Mouse (Mus musculus) CH12F3 (cell line): ENCODE measurements around the gene Fam210b.
"Not testable (repeated sequence)": the region's sequence is repeated elsewhere in the genome, so short reads cannot be mapped to it uniquely, and the experiment has no call there.

Experiments used
- in situ Hi-C: fragments of 300-500 bp; cut with MboI; formaldehyde crosslinking; loops from 2 replicates; pipeline ENCODE4 v1.14.3; 2020; ENCODE audit warnings: low sequenced_read_pairs

The Fam210b gene

DNA sequence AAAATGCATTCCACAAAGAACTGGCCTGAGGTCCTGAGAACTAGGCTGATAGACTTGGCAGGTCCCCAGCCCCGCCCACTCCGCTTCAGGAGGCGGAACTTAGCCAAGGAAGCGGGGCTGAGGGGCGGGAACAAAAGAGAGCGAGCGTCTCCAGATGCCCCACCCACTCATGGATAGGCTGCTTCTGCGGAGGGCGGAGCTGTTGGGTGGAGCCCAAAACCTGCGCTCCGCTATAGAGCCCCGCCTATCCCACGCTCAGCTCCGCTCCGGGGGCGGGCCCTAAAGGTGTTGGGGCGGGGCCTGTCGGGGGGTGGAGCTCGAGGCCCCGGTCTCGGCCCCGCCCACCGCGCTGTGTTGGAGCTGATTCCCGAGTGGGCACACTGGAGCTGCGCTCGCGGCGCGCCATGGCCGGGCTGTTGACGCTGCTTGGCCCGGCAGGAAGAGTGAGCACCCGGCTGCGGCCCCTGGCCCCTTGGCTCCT, at the start of gene Fam210b:
Gene Fam210b (plus strand): TSS at position 308 of the 481 bp plus-strand sequence.
- in situ Hi-C loops, result no loop called here

DNA sequence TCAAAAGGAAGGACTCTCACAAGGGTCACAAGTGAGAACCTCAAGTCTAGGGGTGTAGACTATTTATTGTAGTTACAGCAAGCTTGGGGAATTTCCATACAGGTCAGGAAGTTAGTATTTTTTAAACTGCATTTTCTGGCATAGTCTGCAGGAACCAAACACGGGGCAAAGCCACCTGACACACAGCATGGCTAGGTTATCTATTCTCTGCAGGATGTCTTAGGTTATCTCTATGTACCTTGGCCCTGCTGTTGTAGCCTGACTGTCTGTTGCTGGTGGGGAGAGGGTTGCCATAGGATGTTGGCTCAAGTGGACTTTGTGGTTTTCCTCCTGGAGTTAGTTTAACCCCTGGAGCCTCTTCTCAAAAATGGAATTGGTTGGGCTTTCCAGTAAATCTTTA, 47.3 kb upstream of the Fam210b start:
- in situ Hi-C loops, result no loop called here

DNA sequence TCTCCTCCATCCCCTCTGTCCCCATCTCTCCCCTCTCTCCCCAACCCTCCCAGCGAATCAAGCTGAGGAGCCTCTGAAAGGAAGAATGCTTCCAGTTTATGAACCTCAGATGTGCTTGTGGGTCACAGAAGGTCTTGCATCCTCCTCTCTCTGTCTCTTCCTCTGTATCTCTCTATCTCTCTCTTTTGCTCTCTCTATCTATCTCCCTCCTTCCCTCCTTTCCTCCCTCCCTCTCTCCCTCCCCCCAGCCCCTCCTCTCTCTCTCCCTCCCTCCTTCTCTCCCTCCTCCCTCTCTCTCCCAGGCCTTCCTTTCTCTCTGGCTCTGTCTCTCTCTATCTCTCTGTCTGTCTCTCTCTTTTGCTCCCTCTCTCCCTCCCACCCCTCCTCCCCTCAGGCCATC, 46.8 kb upstream of the Fam210b start:
- in situ Hi-C loops, result no loop called here

DNA sequence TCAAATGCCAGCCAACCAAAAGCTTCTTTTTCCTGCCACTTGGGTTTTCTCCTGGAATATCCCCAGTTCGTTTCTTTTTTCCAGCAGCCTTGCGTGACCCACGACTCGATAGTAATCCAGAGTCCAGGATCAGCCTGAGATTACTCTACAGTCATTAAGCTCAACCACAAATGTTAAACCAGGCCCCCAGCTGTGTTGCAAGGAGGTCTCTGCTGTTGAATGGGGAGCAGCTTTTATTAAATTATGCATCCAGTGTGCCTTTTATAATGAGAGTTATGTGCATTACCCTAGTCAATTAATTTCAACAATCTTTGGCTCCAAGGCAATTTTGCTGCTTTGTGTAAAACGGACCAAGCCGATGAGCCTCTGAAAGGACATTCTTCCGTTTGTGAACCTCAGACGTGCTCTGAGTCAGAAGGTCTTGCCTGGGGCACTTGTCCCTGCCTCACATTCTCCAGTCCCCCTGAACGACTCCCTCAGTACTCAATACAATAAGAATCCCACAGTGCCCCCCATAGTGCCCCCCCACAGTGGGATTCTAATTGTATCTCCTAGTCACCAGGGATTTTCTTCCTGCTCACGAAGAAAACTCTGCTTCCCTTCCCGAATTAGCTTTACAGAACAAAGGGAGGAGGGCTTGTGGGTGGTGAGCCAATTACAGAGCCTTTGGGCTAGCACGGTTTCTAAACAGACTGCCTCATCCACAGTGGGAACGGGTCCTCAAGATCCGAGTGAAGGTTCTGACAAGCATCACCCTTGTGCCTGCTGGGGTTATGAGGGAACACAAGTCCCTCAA, 46.0 kb upstream of the Fam210b start:
- in situ Hi-C loops, result no loop called here

DNA sequence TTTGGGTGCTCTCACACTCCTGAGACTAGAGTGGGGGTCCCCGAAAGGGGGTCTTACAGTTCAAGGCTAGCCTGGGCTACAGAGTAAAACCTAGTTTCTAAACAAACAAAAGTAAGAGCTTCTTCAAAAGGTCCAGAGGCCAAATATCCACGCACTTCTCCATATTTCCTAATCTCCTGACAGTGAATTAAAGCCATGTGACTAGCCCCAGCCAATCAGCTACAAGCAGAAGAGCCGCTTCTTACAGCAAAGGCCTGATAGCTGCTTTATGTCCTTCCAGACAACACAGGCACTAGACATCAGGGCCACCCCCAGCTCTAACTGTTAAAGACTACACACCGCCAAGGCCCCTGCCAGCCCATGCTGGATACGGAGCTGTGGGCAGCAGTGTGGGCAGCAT, 43.0 kb upstream of the Fam210b start:
- in situ Hi-C loops, result no loop called here

DNA sequence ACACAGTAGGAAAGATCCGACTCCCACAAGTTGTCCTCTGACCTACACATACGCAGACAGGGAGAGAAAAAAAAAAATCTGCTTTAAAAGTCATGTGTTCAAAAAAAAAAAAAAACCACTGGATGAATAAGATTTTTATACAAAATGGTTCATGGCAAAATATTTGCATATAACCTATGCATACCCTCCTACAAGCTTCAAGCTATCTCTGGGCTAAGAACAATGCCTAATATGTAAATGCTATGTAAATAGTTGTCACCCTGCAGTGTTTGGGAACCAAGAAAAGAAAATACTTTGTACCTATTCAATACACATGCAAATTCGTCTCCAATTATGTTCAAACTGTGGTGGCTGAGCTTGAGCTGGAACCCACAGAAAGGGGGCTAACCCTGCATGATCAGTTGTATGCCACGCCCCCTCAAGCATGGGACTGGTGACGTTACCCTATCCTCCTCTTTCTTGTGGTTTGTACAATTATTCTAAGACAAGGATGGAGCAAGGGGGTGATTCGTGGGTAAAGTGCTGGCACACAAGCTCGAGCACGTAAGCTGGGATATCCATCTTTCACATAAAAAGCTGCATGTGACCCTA, 41.2 kb upstream of the Fam210b start:
- in situ Hi-C loops, result no loop called here

DNA sequence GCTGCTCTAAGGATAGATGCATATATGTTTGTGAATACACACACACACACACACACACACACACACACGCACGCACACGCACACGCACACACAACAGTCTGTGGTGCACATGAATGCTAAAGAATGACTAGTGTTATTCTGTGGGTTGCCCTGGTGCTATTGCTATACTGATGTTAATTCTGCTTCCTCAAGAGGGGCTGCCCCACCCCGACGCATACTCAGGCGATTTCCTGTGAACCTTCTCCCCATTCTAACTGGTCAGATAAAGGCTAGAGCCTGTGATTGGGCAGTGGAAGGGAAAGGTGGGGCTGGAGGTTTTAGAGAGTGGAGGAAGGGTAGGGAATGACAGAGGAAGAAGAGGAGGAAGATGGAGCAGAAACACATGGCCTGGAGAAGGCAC, 39.8 kb upstream of the Fam210b start:
- in situ Hi-C loops, result not testable (repeated sequence)

DNA sequence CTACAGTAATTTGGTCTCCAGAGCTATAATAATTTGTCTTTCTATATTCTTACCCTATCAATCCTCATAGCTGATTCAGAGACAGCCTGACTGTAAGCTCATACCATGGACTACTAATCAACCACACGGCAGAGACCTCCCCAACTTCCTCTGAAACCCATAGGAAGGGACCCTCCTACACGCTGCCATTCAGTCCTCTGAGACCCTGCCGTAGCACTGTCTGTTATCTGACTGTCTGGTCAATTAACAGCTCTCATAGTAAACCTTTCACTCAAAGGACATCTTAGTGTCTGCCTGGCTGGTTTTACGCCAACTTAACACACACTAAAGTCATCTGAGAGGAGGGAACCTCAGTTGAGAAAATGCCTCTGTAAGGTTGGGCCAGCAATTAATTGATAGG, 38.8 kb upstream of the Fam210b start:
- in situ Hi-C loops, result no loop called here

DNA sequence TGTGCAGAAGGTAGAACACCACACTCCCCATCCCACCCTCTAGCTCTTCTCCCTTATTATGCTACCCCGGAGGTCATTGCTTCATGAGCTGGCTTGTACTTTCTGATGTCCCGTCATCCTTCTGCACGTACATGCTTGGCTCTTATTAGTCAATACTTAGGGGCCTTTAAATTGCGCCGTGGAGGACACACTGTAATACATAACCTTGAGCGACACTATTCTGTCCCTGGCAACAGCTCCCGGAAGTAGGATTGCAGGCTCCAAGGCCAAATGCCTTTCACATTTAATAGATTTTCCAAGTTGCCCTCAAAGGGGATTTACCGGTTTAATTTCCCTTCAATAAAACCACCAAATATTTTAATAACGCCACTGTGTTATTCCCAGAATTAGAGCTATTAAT, 33.6 kb upstream of the Fam210b start:
- in situ Hi-C loops, result no loop called here

DNA sequence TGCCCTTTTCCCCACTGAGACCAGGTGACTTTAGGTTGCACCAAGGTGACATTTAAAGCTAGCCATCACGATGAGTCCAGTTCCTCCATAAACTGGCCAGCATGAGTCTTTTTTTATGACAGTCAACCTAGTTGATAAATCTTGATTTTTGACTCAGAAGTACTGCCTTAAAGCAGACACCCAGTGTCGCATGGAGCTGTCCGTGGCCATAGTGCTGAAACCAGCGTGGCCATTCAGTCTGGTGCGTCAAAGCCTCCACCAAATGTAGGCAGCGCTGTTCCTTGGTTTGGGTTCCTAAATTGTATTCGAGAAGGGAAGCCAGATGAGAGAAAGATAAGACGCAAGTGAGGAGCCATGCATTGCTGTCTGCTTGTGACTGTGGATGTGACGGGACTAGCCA, 24.5 kb upstream of the Fam210b start:
- in situ Hi-C loops, result loop anchor here (10.0 kb wide), 1 partner anchor 96 kb away; no protein-coding TSS in a partner anchor

DNA sequence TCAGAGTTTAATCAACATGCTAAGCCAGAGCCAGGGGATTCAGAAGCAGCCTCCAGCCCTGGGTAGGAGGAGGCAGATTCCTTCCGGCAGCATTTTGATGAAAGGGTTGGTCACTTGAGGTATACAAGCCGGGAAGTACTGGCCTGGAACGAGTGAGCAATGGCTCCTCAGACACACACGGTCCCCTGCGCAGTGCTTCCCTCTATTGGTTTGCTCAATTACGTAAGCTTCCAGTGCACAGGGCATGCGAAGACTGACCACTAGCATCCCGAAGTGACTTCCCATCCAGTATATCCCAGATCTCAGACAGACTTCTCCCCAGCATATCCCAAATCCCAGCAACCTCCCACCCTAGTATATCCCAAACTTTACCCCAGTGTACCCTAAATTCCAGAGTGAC, 17.1 kb upstream of the Fam210b start:
- in situ Hi-C loops, result loop anchor here (10.0 kb wide), 1 partner anchor 103 kb away; no protein-coding TSS in a partner anchor

DNA sequence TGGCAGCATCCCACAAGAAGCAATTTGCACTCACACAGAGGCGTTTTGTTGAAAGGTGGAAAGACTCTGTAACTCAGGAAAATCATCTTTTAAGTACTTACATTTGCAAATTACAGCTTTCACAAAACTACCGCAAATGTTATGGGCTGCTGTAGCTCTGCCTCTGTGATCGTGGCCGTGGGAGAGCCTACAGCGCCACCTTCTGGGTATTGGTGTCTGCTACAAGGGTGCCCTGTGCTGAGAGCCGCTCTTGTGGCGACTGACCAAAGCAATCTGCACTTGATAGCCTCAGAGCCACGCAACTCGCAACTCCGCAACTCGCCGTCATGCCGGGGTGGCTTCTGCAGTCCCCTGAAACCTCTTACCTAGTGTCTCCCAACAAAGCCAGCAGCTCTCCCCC, 16.2 kb upstream of the Fam210b start:
- in situ Hi-C loops, result loop anchor here (10.0 kb wide), 1 partner anchor 104 kb away; no protein-coding TSS in a partner anchor

DNA sequence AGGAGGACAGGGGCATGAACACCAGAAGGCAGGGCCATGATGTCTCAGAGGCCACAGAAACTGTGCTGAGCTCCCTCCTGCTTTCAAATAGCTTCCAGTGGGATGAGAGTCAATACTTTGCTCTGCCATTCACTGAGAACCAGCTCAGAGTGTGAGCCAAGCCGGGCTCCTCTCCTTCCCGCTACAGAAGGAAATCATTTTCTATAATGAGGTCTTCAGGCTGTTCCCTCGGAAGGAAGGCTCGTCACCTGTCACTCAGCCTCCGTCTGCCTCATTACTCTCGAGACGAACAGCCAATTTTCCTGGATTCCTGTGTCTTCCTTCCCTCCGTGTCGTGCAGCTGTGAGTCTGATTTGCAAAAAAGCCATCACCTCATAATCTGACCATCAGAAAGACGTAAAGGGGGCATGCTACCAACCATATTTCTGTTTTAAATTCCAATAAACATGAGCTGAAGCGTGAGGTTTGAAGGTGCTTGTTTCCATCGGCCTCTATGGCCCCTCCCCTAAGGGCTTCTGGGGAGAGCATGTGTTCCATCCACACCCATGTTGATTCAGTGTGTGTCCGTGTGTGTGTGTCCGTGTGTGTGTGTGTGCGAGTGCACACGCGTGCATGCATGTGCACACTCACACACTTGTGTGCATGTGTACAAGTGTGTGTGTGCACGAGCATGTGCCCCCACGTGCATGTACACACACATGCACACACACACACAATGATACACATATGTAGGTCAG, 7.0 kb upstream of the Fam210b start:
- in situ Hi-C loops, result no loop called here

DNA sequence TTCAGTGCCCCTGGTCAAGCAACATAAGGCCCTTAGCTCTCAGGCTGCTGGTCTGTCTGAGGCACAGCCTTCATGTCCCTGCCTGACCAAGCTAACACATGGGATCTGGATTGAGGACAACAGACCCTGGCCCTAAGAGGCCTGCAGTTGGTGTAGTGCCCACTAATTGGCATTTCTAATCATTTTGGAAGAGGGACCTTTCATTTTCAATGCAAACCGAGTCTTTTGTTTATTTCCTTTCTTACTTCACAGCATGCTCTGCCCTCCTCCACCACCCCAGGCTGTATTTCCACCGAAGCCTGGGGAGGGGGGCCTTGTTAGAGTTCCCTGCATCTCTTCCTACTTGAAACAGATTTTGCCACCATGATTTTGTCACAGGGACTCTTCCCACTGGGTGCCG, 4.4 kb upstream of the Fam210b start:
- in situ Hi-C loops, result no loop called here

DNA sequence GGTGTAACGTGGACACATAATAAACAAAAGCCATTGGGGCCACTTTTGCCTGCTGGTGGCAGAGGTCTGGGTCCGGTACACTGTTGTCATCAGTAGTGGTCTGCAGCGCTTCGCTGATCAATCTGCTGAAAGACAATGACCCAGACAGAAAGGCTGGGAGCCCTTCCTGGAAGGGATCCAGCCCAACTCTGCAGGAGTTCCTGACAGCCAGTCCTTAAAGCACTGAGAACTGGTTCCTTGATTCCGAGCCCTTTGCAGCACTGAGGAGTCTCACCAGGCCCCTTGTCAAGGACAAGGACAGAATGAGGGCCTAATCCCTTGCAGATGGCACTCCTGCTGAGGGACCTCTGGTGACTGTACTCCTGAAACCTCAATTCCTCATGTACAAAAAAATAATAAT, 3.8 kb upstream of the Fam210b start:
- in situ Hi-C loops, result no loop called here

DNA sequence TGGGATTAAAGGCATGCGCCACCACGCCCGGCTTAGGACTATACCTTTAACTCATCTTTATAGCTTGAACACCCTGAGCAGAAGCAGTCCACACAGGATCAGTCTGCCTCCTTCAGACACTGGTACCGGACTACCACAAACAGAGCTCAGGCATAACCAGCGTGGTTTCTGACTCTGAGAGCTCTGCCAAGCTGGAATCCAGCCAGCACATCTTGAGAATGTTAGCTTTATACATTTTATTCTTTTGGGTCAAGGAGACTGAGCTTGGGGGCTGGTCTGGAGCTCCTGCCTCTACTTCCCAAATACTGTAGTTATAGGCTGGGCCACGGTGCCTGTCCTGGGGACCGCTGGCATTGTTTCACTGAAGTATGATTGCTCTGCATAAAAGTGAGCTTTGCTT, 1.6 kb upstream of the Fam210b start:
- in situ Hi-C loops, result no loop called here

DNA sequence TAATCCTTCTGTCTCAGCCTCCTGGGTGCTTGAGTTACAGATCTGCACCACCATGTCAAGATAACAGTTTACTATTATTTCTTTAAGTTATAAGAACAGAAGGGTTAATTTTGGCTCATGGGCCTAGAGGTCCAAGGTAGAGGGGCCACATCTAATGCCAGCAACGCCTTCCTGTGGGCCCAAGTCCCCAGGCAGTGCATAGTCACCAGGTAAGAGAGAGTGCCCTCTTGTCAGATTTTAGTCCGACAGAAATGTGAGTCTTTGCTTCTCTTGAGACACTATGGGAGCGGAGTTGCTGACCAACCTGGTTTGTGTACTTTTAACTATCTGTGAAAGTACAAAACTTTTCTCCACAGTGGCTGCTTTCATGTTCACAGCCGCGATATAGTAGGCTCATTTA, 696 bp upstream of the Fam210b start:
- in situ Hi-C loops, result no loop called here

DNA sequence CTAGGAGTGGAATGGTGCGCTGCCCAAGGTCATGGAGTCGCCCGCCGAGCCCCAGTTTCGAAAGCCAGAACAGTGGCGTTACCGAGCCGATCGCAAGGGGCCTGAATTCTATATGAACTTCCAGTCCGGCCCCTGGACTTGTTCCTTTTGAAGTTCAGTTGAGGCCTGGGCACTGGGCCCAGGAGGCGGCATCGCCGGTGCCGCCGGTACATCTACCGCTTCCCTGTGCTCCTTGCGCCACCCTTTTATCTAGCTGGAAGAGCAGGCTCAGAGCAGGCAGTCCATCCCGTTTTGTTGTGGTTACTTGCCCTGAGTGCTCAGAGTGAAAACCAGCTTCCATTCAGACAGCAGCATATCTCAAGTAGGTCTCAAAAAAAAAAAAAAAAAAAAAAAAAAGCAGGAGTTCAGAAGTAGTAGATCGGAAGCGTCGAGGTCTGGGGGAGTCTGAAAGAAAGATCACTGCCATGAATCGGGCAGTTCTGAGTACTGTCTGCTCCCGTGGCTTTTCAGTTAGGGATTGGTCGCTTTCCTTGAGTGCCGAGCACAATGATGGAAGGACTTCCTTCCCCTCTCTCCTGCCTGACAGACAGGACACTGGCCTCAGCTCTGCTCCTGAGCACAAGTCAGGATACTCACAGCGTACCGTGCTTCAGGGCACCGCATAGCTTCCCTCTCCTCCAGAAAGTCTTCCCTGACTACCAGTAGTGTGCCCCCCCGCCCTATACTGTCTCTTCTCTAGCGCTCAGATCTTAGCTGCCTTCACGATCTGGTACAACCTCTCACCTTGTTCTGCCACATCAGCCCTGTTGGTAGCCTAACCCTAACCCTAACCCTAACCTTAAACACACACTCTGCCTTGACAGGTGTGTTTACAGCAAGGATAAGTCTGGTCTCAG, 917 bp downstream of the Fam210b start:
- in situ Hi-C loops, result no loop called here

DNA sequence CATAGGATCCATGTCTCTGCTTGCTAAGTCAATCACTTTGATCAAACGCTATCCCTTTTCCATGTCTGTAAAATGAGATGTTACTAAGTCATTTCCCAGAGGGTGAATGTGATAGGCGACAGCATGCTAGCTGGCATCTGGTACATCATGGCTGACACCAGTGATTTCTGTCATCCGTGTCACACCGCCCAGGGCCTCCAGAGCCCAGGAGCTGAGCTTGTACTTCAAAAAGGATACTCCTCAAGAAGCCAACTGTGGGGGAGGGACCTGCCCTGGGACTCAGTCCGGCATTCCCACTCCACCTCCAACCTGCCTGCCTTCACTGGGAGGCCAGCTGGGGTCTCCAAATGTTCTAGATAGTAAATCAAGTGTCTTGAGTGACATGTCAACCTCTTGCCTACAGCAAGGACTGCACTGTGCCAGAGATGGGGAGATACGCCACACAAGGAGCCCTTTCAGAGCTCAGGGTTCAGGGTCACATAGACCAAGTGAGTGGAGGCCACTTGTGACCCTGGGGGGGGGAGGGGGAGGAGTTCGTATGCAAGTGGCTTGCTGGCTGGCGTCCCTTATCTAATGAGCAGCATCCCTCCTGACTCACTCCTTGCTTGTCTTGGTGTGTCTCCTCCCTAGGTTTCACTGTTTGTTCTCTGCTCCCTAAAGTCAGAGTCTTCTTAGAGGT, 1.7 kb downstream of the Fam210b start:
- in situ Hi-C loops, result no loop called here

DNA sequence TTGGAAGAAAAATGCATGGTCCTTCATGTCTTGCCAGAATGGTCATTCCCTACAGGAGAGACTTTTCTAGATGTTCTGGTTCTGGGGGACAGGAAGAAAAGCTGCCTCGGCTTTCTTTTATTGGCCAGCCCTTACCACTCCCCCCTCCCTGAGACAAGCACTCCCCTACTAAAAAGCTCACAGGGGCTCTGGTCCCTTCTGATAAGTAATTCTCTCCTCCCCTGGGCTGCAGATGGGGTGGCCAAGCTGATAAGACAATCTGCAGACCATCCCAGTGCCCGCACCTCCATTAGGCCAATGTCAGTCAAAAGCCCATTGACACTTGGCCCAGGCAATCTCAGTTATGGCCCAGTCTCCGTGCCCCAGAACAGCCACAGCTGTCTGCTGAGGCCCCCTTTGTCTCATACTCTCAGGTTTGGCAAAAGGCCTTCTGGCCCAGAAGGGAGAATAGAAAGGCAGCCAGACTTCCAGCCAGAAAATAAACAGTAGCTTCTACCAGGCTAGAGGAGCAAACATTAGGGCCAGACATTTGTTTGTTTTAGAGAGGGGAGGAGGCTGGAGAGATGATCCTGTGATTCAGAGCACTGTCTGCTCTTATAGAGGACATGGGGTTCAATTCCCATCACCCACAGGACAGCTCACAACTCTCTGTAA, 3.1 kb downstream of the Fam210b start:
- in situ Hi-C loops, result no loop called here
